Mouse (Mus musculus) thymus, adult 2 months (tissue): ENCODE data around the gene Ints13.

Source experiments
- CTCF ChIP-seq: fragments of 200-500 bp; IDR thresholded peaks from 2 replicates; pipeline ENCODE4 v1.5.1; 2012; ENCODE audit warnings: mild to moderate bottlenecking, control low read depth, low read length, moderate library complexity, borderline replicate concordance; ENCODE audit not compliant: control insufficient read depth, poor library complexity, insufficient read depth; ENCODE audit errors: extremely low read depth
- POLR2A ChIP-seq: fragments of 200-500 bp; IDR thresholded peaks from 2 replicates; pipeline ENCODE4 v1.6.1; 2012; ENCODE audit warnings: mild to moderate bottlenecking, low read length, control low read depth, moderate library complexity; ENCODE audit not compliant: control insufficient read depth, poor library complexity, insufficient read depth; ENCODE audit errors: extremely low read depth

GRCm38 (mm10) chr6:146530363-146530762, 47.3 kb downstream of the Ints13 start:
- no peak for TF ChIP-seq CTCF
- TF ChIP-seq POLR2A: no peak
